Mouse (Mus musculus): ENCODE measurements around the gene Cldn34b4. TPM values are rescaled to one million over a fixed set of nuclear protein-coding genes. Genes with fewer than 3 reads are reported as not detected.

Gene Cldn34b4
- polyA plus RNA-seq (2015; fragmentation: Nextera tagmentation; extraction: Ambion mirVana): not detected in 2 replicates

DNA sequence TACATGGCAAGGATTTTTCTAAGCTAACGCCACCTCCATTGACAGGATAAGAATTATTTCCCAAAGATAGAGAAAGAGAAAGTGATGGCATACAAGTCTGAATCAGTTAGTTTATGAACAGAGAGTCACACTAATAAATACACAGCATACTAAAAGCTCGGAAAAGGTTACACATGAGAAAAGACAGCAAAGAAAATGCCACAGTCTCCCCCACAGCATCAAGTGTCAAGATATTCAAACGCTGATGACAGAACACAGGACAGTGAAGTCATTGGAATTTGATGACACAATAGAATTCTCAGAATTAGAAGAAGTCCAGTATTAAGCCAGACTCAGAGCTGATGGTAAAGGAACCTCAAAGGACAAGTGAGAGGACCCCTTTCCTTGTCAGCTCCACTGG is at the start of gene Cldn34b4:
Gene Cldn34b4 (plus strand): TSS at position 301 of the 400 bp plus-strand sequence.
- TF ChIP-seq EP300 (optimal IDR thresholded peaks at IDR 0.05) (no peak), CTCF (IDR thresholded peaks at IDR 0.05; ENCODE audit: low read depth) (no peak)
- 94% methylated on average over 3 of the region's 3 CpGs for WGBS
- no peaks in the 10 kb centered on the region for H3K4me1 ChIP-seq (replicated peaks; ENCODE audit: control insufficient read depth, insufficient read depth)

More for the DNA sequence above, at the start of gene Cldn34b4:
- DNase-seq (ENCODE audit: low spot score) (no peak), ATAC-seq (ENCODE audit: low FRiP score, low TSS enrichment) (no peak)
- Histone ChIP-seq H3K9ac (ENCODE audit: low read length) (no peak within 1 kb of the TSS), H3K4me3 (ENCODE audit: low read depth, low read length) (no peak within 1 kb of the TSS), H3K27me3 (ENCODE audit: control insufficient read depth, insufficient read depth, low read length) (no peaks in the 10 kb centered on the region), H3K4me2 (replicated peaks; ENCODE audit: low read depth) (no peak within 1 kb of the TSS), H3K9me3 (ENCODE audit: control insufficient read depth, low read length) (no peaks in the 10 kb centered on the region), H3K27ac (replicated peaks) (no peak within 1 kb of the TSS), H3K36me3 (ENCODE audit: control insufficient read depth, insufficient read depth, low read length) (no peaks in the 10 kb centered on the region)

Other genes starting within 250 kb of the Cldn34b4 start
- gene Cldn34b3, start 129.0 kb upstream of the Cldn34b4 start, polyA plus RNA-seq (2015; fragmentation: Nextera tagmentation; extraction: Ambion mirVana): not detected in 2 replicates
- gene Cldn34d, start 209.6 kb downstream of the Cldn34b4 start, polyA plus RNA-seq (2015; fragmentation: Nextera tagmentation; extraction: Ambion mirVana): not detected in 2 replicates

Data from stomach, postnatal 0 days (tissue).